Mouse (Mus musculus) limb, embryonic 14.5 days (tissue): ENCODE data around the gene Myrfl. TPM values are rescaled to one million over a fixed set of nuclear protein-coding genes. Genes with fewer than 3 reads are reported as not detected.
A peak's percentile ranks its signal among the peaks of the same experiment; 100 is the strongest.

Experiments
- ATAC-seq: fragments of 200-750 bp; cut with Nextera tagmentation; 2 replicates; pipeline ENCODE4 v1.8.0; 2017; ENCODE audit warnings: low read depth, moderate number of reproducible peaks, moderate TSS enrichment; ENCODE audit not compliant: low FRiP score
- DNase-seq: peaks from one replicate; pipeline ENCODE4 v3.0.0-alpha.2; 2015; ENCODE audit warnings: low spot score
- H3K27ac ChIP-seq: fragments of 300-500 bp; sonication (generic); replicated peaks from 2 replicates; pipeline ENCODE4 v1.5.1; 2014; ENCODE audit warnings: low read depth, mild to moderate bottlenecking, low read length, moderate library complexity, mixed read lengths
- H3K27me3 ChIP-seq: fragments of 300-500 bp; sonication (generic); 2 replicates; pipeline ENCODE4 v1.6.1; 2014; ENCODE audit warnings: low read length, mixed read lengths; ENCODE audit not compliant: control insufficient read depth, insufficient read depth
- H3K36me3 ChIP-seq: fragments of 300-500 bp; sonication (generic); 2 replicates; pipeline ENCODE4 v1.6.1; 2014; ENCODE audit warnings: mild to moderate bottlenecking, low read length, moderate library complexity, mixed read lengths; ENCODE audit not compliant: control insufficient read depth, insufficient read depth
- H3K4me1 ChIP-seq: fragments of 300-500 bp; sonication (generic); 2 replicates; pipeline ENCODE4 v1.6.1; 2014; ENCODE audit warnings: antibody characterized with exemption, low read length, mixed read lengths; ENCODE audit not compliant: control insufficient read depth, insufficient read depth
- H3K4me2 ChIP-seq: fragments of 300-500 bp; sonication (generic); replicated peaks from 2 replicates; pipeline ENCODE4 v1.6.1; 2014; ENCODE audit warnings: low read depth, mild to moderate bottlenecking, low read length, moderate library complexity; ENCODE audit not compliant: severe bottlenecking
- H3K4me3 ChIP-seq: fragments of 300-500 bp; sonication (generic); replicated peaks from 2 replicates; pipeline ENCODE4 v1.5.1; 2014; ENCODE audit warnings: low read length
- H3K9ac ChIP-seq: fragments of 300-500 bp; sonication (generic); 2 replicates; pipeline ENCODE4 v1.6.1; 2014; ENCODE audit warnings: mild to moderate bottlenecking, low read depth, low read length, moderate library complexity; ENCODE audit not compliant: severe bottlenecking
- H3K9me3 ChIP-seq: fragments of 300-500 bp; sonication (generic); 2 replicates; pipeline ENCODE4 v1.6.1; 2016; ENCODE audit warnings: low read length; ENCODE audit not compliant: control insufficient read depth
- POLR2A ChIP-seq: fragments of 200-500 bp; IDR thresholded peaks from 2 replicates; pipeline ENCODE4 v1.8.0; 2012; ENCODE audit warnings: inconsistent platforms, mild to moderate bottlenecking, moderate library complexity, borderline replicate concordance; ENCODE audit not compliant: insufficient read depth, insufficient read length; ENCODE audit errors: extremely low read depth
- WGBS: fragments of 180-500 bp; shearing (Covaris S2); extraction: QIAGEN DNeasy Blood & Tissue Kit; methylation state at CpG from one replicate; pipeline ENCODE4 v1.1.7; 2014; 5-methylcytosine and 5-hydroxymethylcytosine counted together
- polyA plus RNA-seq, 2 experiments: library from polyadenylated mRNA; depleted of rRNA in 1 of 2; stranded (reverse) in 1 of 2; unstranded in 1 of 2; fragments of >200 nt; fragmentation: Nextera tagmentation in 1 of 2; extraction: Ambion mirVana in 1 of 2; gene quantifications; 2 replicates each; pipeline versions ENCODE4 v1.2.1 to v1.2.3; 2012 to 2014

Gene Myrfl
- polyA plus RNA-seq, 2 experiments: 0.07 to 0.18 TPM

GRCm38 (mm10) chr10:116771215-116771935 lies 125.3 kb downstream of the Myrfl start:
- no peak overlapping the region for H3K9ac ChIP-seq
- WGBS: 72% methylated on average over 21 of the region's 21 CpGs
- no peak overlapping the region for H3K4me2 ChIP-seq
- ATAC-seq (0 out of 2 replicates have a peak, but pooled peaks have one; percentile 10), DNase-seq (peak; percentile 58)
- H3K27ac ChIP-seq: no peak overlapping the region
- no peak overlapping the region for H3K4me3 ChIP-seq
- H3K27me3 ChIP-seq: no peaks in the 10 kb centered on the region
- no peaks in the 10 kb centered on the region for H3K9me3 ChIP-seq
- no peak for TF ChIP-seq POLR2A
- H3K4me1 ChIP-seq: peaks cover 12% of the 10 kb centered on the region
- no peaks in the 10 kb centered on the region for H3K36me3 ChIP-seq

GRCm38 (mm10) chr10:116768642-116769041 lies 128.1 kb downstream of the Myrfl start:
- ATAC-seq: peak; percentile 30; the same call in 1 of the 2 replicates
- Histone ChIP-seq H3K36me3 (no peaks in the 10 kb centered on the region), H3K4me3 (no peak overlapping the region), H3K27ac (no peak overlapping the region), H3K9ac (no peak overlapping the region), H3K9me3 (no peaks in the 10 kb centered on the region), H3K4me2 (no peak overlapping the region), H3K4me1 (peaks cover 5% of the 10 kb centered on the region), H3K27me3 (no peaks in the 10 kb centered on the region)
- TF ChIP-seq POLR2A: no peak
- 48% methylated on average over 13 of the region's 13 CpGs for WGBS
- peak; percentile 62 for DNase-seq

- Histone ChIP-seq H3K4me2 (no peak overlapping the region), H3K4me3 (no peak overlapping the region), H3K27me3 (no peaks in the 10 kb centered on the region), H3K27ac (no peak overlapping the region), H3K9ac (no peak overlapping the region), H3K9me3 (no peaks in the 10 kb centered on the region), H3K36me3 (no peaks in the 10 kb centered on the region), H3K4me1 (peaks cover 8% of the 10 kb centered on the region)
- TF ChIP-seq POLR2A: no peak
- ATAC-seq (no peak), DNase-seq (peak; percentile 32)
- 77% methylated on average over 6 of the region's 6 CpGs for WGBS
These were observed 130.2 kb downstream of the Myrfl start for GRCm38 (mm10) chr10:116766525-116766924.

GRCm38 (mm10) chr10:116761476-116762068 lies 135.1 kb downstream of the Myrfl start:
- H3K4me2 ChIP-seq: peak overlapping the region; percentile 20; the same call in 1 of the 2 replicates
- WGBS: 48% methylated on average over 4 of the region's 4 CpGs
- TF ChIP-seq POLR2A: no peak
- no peak overlapping the region for H3K9ac ChIP-seq
- H3K4me1 ChIP-seq: peaks cover 19% of the 10 kb centered on the region
- ATAC-seq (0 out of 2 replicates have a peak, but pooled peaks have one; percentile 12), DNase-seq (no peak)
- H3K36me3 ChIP-seq: no peaks in the 10 kb centered on the region
- H3K4me3 ChIP-seq: no peak overlapping the region
- H3K27ac ChIP-seq: no peak overlapping the region
- no peaks in the 10 kb centered on the region for H3K9me3 ChIP-seq
- no peaks in the 10 kb centered on the region for H3K27me3 ChIP-seq

- H3K4me3 ChIP-seq: no peak overlapping the region
- H3K9me3 ChIP-seq: no peaks in the 10 kb centered on the region
- DNase-seq (peak; percentile 59), ATAC-seq (peak; percentile 62; the same call in 1 of the 2 replicates)
- H3K27ac ChIP-seq: 0 out of 2 replicates have a peak overlapping the region, but pooled peaks have one; percentile 44
- H3K4me2 ChIP-seq: peak overlapping the region; percentile 20
- H3K27me3 ChIP-seq: no peaks in the 10 kb centered on the region
- TF ChIP-seq POLR2A: no peak
- WGBS: 41% methylated on average over 14 of the region's 14 CpGs
- no peaks in the 10 kb centered on the region for H3K36me3 ChIP-seq
- no peak overlapping the region for H3K9ac ChIP-seq
- peaks cover 28% of the 10 kb centered on the region for H3K4me1 ChIP-seq
These were observed 136.2 kb downstream of the Myrfl start for GRCm38 (mm10) chr10:116760561-116760960.
